Mouse (Mus musculus): ENCODE results near the gene Gm10097. TPM values are rescaled to one million over a fixed set of nuclear protein-coding genes. Genes with fewer than 3 reads are reported as not detected.

Gene Gm10097
- polyA plus RNA-seq, 1 experiment from 2014 or later, result 0.19 TPM

DNA sequence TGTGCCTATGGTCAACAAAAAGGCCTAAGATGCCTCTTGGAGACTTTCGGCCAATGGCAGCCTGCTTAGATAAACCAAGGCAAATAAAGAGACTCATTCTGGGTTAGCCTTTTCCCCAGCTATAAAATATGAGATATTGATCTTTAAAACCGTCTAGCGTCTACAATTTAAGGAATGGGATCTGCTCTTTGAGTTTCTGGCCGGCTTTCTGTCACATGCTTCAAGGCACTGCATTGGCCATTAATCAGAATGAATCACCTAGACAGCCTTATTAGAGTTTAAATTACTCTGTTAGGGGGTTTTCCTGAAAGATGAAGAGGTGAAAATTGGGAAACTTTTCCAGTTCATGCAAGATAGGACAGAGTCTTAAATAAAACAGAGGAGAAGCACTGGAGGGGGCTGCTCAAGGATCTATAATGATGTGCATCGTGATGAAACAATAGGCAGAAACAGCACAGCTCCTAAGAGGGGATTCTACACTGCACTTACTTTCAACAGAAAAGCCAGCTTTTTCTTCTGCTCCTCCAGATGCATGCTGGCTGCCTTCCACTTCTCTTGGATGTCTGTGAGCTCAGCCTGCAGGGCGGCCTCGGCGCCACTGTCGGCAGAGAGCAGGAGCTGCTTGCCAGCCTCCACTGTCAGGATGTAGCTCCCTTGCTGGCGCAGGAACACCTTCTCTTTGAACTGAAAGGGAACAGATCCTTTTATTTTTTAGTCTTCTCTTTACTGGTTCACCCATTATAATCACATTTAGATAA lies 28.2 kb downstream of the Gm10097 start:
- no peak overlapping the region for H3K27ac ChIP-seq (ENCODE audit: low read length)
- H3K4me2 ChIP-seq (ENCODE audit: low read length), result no peak overlapping the region
- no peak overlapping the region for H3K4me3 ChIP-seq (ENCODE audit: low read depth, low read length)
- no peak overlapping the region for H3K9ac ChIP-seq (ENCODE audit: low read depth, low read length)
- no peaks in the 10 kb centered on the region for H3K9me3 ChIP-seq (replicated peaks; ENCODE audit: control insufficient read depth, low read length, poor library complexity, severe bottlenecking)
- peaks cover 6% of the 10 kb centered on the region; the same call in 1 of the 2 replicates for H3K36me3 ChIP-seq (ENCODE audit: control insufficient read depth, insufficient read depth, low read length)
- 76% methylated on average over 10 of the region's 10 CpGs for WGBS
- no peaks in the 10 kb centered on the region for H3K4me1 ChIP-seq (ENCODE audit: control insufficient read depth, insufficient read depth, low read length)
- H3K27me3 ChIP-seq (ENCODE audit: control insufficient read depth, insufficient read depth, low read depth, low read length), result no peaks in the 10 kb centered on the region
- ATAC-seq, result no peak

DNA sequence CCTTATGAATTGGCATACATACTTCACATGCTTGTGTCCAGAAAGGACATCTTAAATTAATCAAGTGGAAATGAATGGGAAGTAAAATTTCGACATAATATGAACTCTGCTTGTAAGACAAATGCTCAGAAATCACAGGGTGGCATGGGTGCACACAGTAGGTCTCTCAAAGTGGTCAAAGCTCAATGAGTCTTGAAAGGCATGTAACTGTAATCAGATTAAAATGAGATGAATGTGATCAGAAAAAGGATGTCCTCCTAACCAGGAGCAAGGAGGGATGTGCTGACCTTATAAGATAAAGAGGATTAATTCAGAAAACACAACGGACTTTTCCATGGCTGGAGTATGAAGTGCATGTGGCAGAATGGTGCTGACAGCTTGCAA lies 28.8 kb downstream of the Gm10097 start:
- Histone ChIP-seq H3K4me2 (ENCODE audit: low read length) (no peak overlapping the region), H3K4me1 (ENCODE audit: control insufficient read depth, insufficient read depth, low read length) (no peaks in the 10 kb centered on the region), H3K27me3 (ENCODE audit: control insufficient read depth, insufficient read depth, low read depth, low read length) (no peaks in the 10 kb centered on the region), H3K9ac (ENCODE audit: low read depth, low read length) (no peak overlapping the region), H3K4me3 (ENCODE audit: low read depth, low read length) (no peak overlapping the region), H3K27ac (ENCODE audit: low read length) (no peak overlapping the region), H3K36me3 (ENCODE audit: control insufficient read depth, insufficient read depth, low read length) (peaks cover 6% of the 10 kb centered on the region; the same call in 1 of the 2 replicates), H3K9me3 (replicated peaks; ENCODE audit: control insufficient read depth, low read length, poor library complexity, severe bottlenecking) (no peaks in the 10 kb centered on the region)
- ATAC-seq, result no peak
- WGBS, result 63% methylated on average over 2 of the region's 2 CpGs

- Histone ChIP-seq H3K9ac (ENCODE audit: low read depth, low read length) (no peak overlapping the region), H3K4me1 (ENCODE audit: control insufficient read depth, insufficient read depth, low read length) (no peaks in the 10 kb centered on the region), H3K4me3 (ENCODE audit: low read depth, low read length) (no peak overlapping the region), H3K27ac (ENCODE audit: low read length) (no peak overlapping the region), H3K9me3 (replicated peaks; ENCODE audit: control insufficient read depth, low read length, poor library complexity, severe bottlenecking) (no peaks in the 10 kb centered on the region), H3K36me3 (ENCODE audit: control insufficient read depth, insufficient read depth, low read length) (peaks cover 34% of the 10 kb centered on the region), H3K27me3 (ENCODE audit: control insufficient read depth, insufficient read depth, low read depth, low read length) (no peaks in the 10 kb centered on the region), H3K4me2 (ENCODE audit: low read length) (no peak overlapping the region)
- no peak for ATAC-seq
- 92% methylated on average over 5 of the region's 5 CpGs for WGBS
These were observed 41.8 kb downstream of the Gm10097 start for GRCm38 (mm10) chr10:5110773-5111172.

GRCm38 (mm10) chr10:5116155-5116554 lies 47.2 kb downstream of the Gm10097 start:
- Histone ChIP-seq H3K4me3 (ENCODE audit: low read depth, low read length) (no peak overlapping the region), H3K9ac (ENCODE audit: low read depth, low read length) (no peak overlapping the region), H3K4me1 (ENCODE audit: control insufficient read depth, insufficient read depth, low read length) (no peaks in the 10 kb centered on the region), H3K27me3 (ENCODE audit: control insufficient read depth, insufficient read depth, low read depth, low read length) (no peaks in the 10 kb centered on the region), H3K4me2 (ENCODE audit: low read length) (no peak overlapping the region), H3K9me3 (replicated peaks; ENCODE audit: control insufficient read depth, low read length, poor library complexity, severe bottlenecking) (no peaks in the 10 kb centered on the region), H3K36me3 (ENCODE audit: control insufficient read depth, insufficient read depth, low read length) (peaks cover 27% of the 10 kb centered on the region), H3K27ac (ENCODE audit: low read length) (no peak overlapping the region)
- 80% methylated on average over 5 of the region's 5 CpGs for WGBS
- no peak for ATAC-seq

DNA sequence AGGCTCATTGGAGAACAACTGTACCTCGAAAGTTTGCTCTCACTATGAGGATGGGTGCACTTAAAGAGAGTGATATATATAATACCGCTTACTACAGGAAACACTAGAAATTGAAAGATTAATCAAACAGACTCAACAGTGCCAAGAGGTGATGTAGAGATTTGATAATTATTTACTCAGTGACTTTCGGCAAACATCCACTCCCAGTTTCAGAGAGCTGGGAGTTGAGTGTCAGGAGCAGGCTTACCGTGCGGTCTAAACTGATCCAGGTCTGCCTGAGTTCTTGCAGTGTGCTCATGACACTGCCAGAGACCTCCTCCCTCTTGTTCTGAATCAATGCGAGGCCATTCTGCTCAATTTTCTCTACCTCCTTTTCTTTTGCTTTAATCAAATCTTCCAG lies 47.7 kb downstream of the Gm10097 start:
- no peak overlapping the region for H3K4me2 ChIP-seq (ENCODE audit: low read length)
- 91% methylated on average over 6 of the region's 6 CpGs for WGBS
- H3K27ac ChIP-seq (ENCODE audit: low read length), result no peak overlapping the region
- H3K4me3 ChIP-seq (ENCODE audit: low read depth, low read length), result no peak overlapping the region
- no peaks in the 10 kb centered on the region for H3K4me1 ChIP-seq (ENCODE audit: control insufficient read depth, insufficient read depth, low read length)
- no peak overlapping the region for H3K9ac ChIP-seq (ENCODE audit: low read depth, low read length)
- ATAC-seq, result no peak
- H3K9me3 ChIP-seq (replicated peaks; ENCODE audit: control insufficient read depth, low read length, poor library complexity, severe bottlenecking), result no peaks in the 10 kb centered on the region
- peaks cover 27% of the 10 kb centered on the region for H3K36me3 ChIP-seq (ENCODE audit: control insufficient read depth, insufficient read depth, low read length)
- H3K27me3 ChIP-seq (ENCODE audit: control insufficient read depth, insufficient read depth, low read depth, low read length), result no peaks in the 10 kb centered on the region

Measured in midbrain, embryonic 16.5 days (tissue).